Mouse (Mus musculus): ENCODE results near the gene Arf3. TPM values are rescaled to one million over a fixed set of nuclear protein-coding genes. Genes with fewer than 3 reads are reported as not detected.

Arf3 gene
- polyA plus RNA-seq, 1 experiment = not detected

DNA sequence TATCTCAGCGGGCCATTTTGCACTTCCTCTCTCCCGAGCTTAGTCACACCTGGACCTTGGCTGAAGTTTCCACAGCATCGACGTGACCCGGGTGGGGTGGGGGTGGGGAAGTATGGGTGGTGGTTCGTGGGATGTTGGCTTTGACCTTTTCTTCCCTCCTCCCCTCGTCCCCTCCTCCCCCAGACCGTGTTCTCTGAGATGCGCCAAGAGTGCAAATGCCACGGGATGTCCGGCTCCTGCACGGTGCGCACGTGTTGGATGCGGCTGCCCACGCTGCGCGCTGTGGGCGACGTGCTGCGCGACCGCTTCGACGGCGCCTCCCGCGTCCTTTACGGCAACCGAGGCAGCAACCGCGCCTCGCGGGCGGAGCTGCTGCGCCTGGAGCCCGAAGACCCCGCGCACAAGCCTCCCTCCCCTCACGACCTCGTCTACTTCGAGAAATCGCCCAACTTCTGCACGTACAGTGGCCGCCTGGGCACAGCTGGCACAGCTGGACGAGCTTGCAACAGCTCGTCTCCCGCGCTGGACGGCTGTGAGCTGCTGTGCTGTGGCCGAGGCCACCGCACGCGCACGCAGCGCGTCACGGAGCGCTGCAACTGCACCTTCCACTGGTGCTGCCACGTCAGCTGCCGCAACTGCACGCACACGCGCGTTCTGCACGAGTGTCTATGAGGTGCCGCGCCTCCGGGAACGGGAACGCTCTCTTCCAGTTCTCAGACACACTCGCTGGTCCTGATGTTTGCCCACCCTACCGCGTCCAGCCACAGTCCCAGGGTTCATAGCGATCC, 29.4 kb upstream of the Arf3 start:
- WGBS = 1% methylated on average over 75 of the region's 75 CpGs
- Histone ChIP-seq H3K27ac (ENCODE audit: insufficient read depth, low read depth, low read length) (no peak overlapping the region), H3K4me3 (ENCODE audit: insufficient read depth, low read depth, low read length) (peak overlapping the region; percentile 44), H3K4me1 (ENCODE audit: control insufficient read depth, insufficient read depth, low read length) (peaks cover 47% of the 10 kb centered on the region)
- peak; percentile 39; the same call in 1 of the 2 replicates for TF ChIP-seq POLR2A (IDR thresholded peaks at IDR 0.05; ENCODE audit: insufficient read depth, low read depth, low read length)
- no peak for TF ChIP-seq CTCF (IDR thresholded peaks at IDR 0.05; ENCODE audit: insufficient read depth, low read depth, low read length)

GRCm38 (mm10) chr15:98791771-98792170, 28.8 kb upstream of the Arf3 start:
- Histone ChIP-seq H3K27ac (ENCODE audit: insufficient read depth, low read depth, low read length) (no peak overlapping the region), H3K4me3 (ENCODE audit: insufficient read depth, low read depth, low read length) (no peak overlapping the region), H3K4me1 (ENCODE audit: control insufficient read depth, insufficient read depth, low read length) (peaks cover 40% of the 10 kb centered on the region)
- 2% methylated on average over 23 of the region's 23 CpGs for WGBS
- TF ChIP-seq POLR2A (IDR thresholded peaks at IDR 0.05; ENCODE audit: insufficient read depth, low read depth, low read length) (no peak), CTCF (IDR thresholded peaks at IDR 0.05; ENCODE audit: insufficient read depth, low read depth, low read length) (no peak)

DNA sequence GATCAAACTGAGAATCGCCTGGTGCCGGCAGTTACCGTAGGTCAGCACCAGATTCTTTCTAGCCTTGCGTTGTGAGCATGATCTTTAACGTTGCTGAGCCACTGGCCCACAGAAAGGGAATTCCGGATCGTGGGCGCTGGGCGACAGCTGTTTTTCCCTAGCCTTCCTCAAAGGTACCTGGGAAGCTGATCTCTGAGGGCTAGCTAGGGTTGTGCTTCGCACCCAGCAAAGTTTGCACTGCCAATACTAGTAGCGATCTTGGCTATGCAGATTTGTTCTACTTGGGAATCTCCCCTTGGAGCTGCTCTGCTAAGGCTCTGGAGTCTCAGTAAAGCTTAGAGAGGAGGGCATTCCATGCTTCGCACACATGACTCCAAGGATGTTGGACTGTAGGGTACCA, 28.2 kb upstream of the Arf3 start:
- H3K27ac ChIP-seq (ENCODE audit: insufficient read depth, low read depth, low read length) = no peak overlapping the region
- WGBS = 2% methylated on average over 12 of the region's 12 CpGs
- H3K4me3 ChIP-seq (ENCODE audit: insufficient read depth, low read depth, low read length) = peak overlapping the region; percentile 11
- TF ChIP-seq CTCF (IDR thresholded peaks at IDR 0.05; ENCODE audit: insufficient read depth, low read depth, low read length) = no peak
- no peak for TF ChIP-seq POLR2A (IDR thresholded peaks at IDR 0.05; ENCODE audit: insufficient read depth, low read depth, low read length)
- peaks cover 35% of the 10 kb centered on the region for H3K4me1 ChIP-seq (ENCODE audit: control insufficient read depth, insufficient read depth, low read length)

- H3K4me1 ChIP-seq (ENCODE audit: control insufficient read depth, insufficient read depth, low read length) = peaks cover 35% of the 10 kb centered on the region
- TF ChIP-seq POLR2A (IDR thresholded peaks at IDR 0.05; ENCODE audit: insufficient read depth, low read depth, low read length) (no peak), CTCF (IDR thresholded peaks at IDR 0.05; ENCODE audit: insufficient read depth, low read depth, low read length) (no peak)
- peak overlapping the region; percentile 11 for H3K4me3 ChIP-seq (ENCODE audit: insufficient read depth, low read depth, low read length)
- no peak overlapping the region for H3K27ac ChIP-seq (ENCODE audit: insufficient read depth, low read depth, low read length)
- 1% methylated on average over 23 of the region's 23 CpGs for WGBS
Observed at GRCm38 (mm10) chr15:98790761-98791160, 27.7 kb upstream of the Arf3 start.

GRCm38 (mm10) chr15:98789661-98790535, 26.9 kb upstream of the Arf3 start, which contains the start of gene Wnt1:
TSS of gene Wnt1 (plus strand) at chr15:98789857.
- 3% methylated on average over 51 of the region's 51 CpGs for WGBS
- peak within 1 kb of the TSS; percentile 11; the same call in 1 of the 2 replicates for H3K4me3 ChIP-seq (ENCODE audit: insufficient read depth, low read depth, low read length)
- no peak for TF ChIP-seq POLR2A (IDR thresholded peaks at IDR 0.05; ENCODE audit: insufficient read depth, low read depth, low read length)
- TF ChIP-seq CTCF (IDR thresholded peaks at IDR 0.05; ENCODE audit: insufficient read depth, low read depth, low read length) = peak; percentile 35; the same call in 1 of the 2 replicates
- no peak within 1 kb of the TSS for H3K27ac ChIP-seq (ENCODE audit: insufficient read depth, low read depth, low read length)
- H3K4me1 ChIP-seq (ENCODE audit: control insufficient read depth, insufficient read depth, low read length) = peaks cover 35% of the 10 kb centered on the region

DNA sequence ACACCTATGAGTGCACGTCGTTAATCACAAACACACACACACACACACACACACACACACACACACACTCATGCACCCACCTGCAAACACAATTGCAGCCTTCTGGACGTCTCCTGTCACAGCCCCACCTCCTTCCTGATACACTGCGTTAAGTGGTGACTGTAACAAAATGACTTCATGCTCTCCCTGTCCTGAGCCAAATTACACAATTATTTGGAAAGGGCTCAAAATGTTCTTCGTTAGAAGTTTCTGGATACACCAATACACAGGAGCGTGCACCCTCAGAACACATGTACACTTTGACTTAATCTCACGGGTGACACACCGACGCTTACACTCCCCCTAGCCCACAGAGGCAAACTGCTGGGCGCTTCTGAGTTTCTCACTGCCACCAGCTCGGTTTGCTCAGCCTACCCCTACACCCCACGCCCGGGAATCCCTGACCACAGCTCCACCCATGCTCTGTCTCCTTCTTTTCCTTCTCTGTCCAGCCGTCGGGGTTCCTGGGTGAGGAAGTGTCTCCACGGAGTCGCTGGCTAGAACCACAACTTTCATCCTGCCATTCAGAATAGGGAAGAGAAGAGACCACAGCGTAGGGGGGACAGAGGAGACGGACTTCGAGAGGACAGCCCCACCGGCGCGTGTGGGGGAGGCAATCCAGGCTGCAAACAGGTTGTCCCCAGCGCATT, 26.1 kb upstream of the Arf3 start:
- WGBS = 11% methylated on average over 24 of the region's 24 CpGs
- Histone ChIP-seq H3K27ac (ENCODE audit: insufficient read depth, low read depth, low read length) (no peak overlapping the region), H3K4me3 (ENCODE audit: insufficient read depth, low read depth, low read length) (no peak overlapping the region), H3K4me1 (ENCODE audit: control insufficient read depth, insufficient read depth, low read length) (peaks cover 35% of the 10 kb centered on the region)
- no peak for TF ChIP-seq POLR2A (IDR thresholded peaks at IDR 0.05; ENCODE audit: insufficient read depth, low read depth, low read length)
- no peak for TF ChIP-seq CTCF (IDR thresholded peaks at IDR 0.05; ENCODE audit: insufficient read depth, low read depth, low read length)

DNA sequence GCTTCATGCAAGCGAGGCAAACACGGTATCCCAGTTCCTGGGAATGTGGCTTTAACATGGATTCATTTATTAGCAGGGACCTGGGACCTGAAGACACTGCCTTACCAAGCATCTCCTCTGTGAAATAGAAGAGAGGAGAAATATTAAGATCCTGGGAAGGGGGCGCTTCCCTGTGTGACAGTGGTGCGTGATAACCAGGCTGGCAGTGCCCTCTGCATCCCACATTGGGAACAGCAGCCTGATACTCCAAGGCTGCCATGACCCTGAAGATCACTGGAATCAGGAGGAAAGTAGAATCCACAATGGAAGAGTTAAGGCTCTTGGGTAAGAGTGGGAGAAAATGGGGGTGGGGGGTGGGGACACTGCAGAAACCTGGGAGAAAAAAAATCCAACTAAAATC, 24.9 kb upstream of the Arf3 start:
- H3K4me3 ChIP-seq (ENCODE audit: insufficient read depth, low read depth, low read length) = no peak overlapping the region
- 28% methylated on average over 4 of the region's 4 CpGs for WGBS
- peaks cover 29% of the 10 kb centered on the region for H3K4me1 ChIP-seq (ENCODE audit: control insufficient read depth, insufficient read depth, low read length)
- no peak overlapping the region for H3K27ac ChIP-seq (ENCODE audit: insufficient read depth, low read depth, low read length)
- TF ChIP-seq POLR2A (IDR thresholded peaks at IDR 0.05; ENCODE audit: insufficient read depth, low read depth, low read length) (no peak), CTCF (IDR thresholded peaks at IDR 0.05; ENCODE audit: insufficient read depth, low read depth, low read length) (peak; percentile 64)

DNA sequence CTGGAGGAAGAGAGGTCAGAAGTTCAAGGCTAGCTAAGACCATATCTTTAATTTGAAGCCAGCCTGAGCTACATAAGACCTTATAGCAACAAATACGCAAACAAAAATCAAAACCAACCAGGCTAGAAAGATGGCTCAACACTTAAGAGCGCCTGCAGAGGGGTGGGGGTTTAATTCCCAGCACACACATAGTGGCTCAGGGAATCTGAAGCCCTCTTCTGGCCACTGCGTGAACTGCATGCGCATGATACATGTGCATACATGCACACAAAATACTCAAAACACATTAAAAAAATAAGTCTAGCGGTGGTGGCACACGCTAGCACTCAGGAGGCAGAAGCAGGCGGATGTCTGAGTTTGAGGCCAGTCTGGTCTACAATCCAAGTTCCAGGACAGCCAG, 22.7 kb upstream of the Arf3 start:
- no peak for TF ChIP-seq POLR2A (IDR thresholded peaks at IDR 0.05; ENCODE audit: insufficient read depth, low read depth, low read length)
- no peak for TF ChIP-seq CTCF (IDR thresholded peaks at IDR 0.05; ENCODE audit: insufficient read depth, low read depth, low read length)
- Histone ChIP-seq H3K4me1 (ENCODE audit: control insufficient read depth, insufficient read depth, low read length) (peaks cover 12% of the 10 kb centered on the region), H3K4me3 (ENCODE audit: insufficient read depth, low read depth, low read length) (no peak overlapping the region), H3K27ac (ENCODE audit: insufficient read depth, low read depth, low read length) (no peak overlapping the region)
- WGBS = 47% methylated on average over 7 of the region's 7 CpGs
